Mouse (Mus musculus) brown adipose tissue, adult 24 weeks (tissue): ENCODE results near the gene Defb35. TPM values are rescaled to one million over a fixed set of nuclear protein-coding genes. Genes with fewer than 3 reads are reported as not detected.
"Not testable (repeated sequence)": the region's sequence is repeated elsewhere in the genome, so short reads cannot be mapped to it uniquely, and the experiment has no call there.

ENCODE experiments used
- H3K27ac ChIP-seq: fragments of 200-500 bp; replicated peaks from 2 replicates; pipeline ENCODE4 v1.5.1; 2012; ENCODE audit warnings: low read depth, mild to moderate bottlenecking, low read length
- H3K4me1 ChIP-seq: fragments of 200-500 bp; 2 replicates; pipeline ENCODE4 v1.6.1; 2012; ENCODE audit warnings: low read length, mixed read lengths; ENCODE audit not compliant: control insufficient read depth, insufficient read depth, insufficient read length
- H3K4me3 ChIP-seq: fragments of 200-500 bp; 2 replicates; pipeline ENCODE4 v1.5.1; 2012; ENCODE audit warnings: low read depth, mild to moderate bottlenecking, low read length, moderate library complexity; ENCODE audit not compliant: insufficient read depth
- polyA plus RNA-seq: library from polyadenylated mRNA; stranded (reverse); fragments of >200 nt; gene quantifications from 2 replicates; pipeline ENCODE4 v1.2.4, GENCODE M21; 2012; ENCODE audit not compliant: missing spikeins, insufficient read depth, insufficient read length

Defb35 gene
- not detected in 2 replicates for polyA plus RNA-seq

- not testable (repeated sequence) for H3K4me1 ChIP-seq, H3K27ac ChIP-seq, H3K4me3 ChIP-seq
Observed at GRCm38 (mm10) chr8:21938052-21938451, at the start of gene Defb35. TSS of gene Defb35 (plus strand) at chr8:21938352.

- not testable (repeated sequence) for H3K27ac ChIP-seq, H3K4me3 ChIP-seq, H3K4me1 ChIP-seq
Observed at GRCm38 (mm10) chr8:21906290-21906689, 31.9 kb upstream of the Defb35 start, which contains the start of gene Defb11. TSS of gene Defb11 (minus strand) at chr8:21906412.

GRCm38 (mm10) chr8:21911931-21912330, 26.2 kb upstream of the Defb35 start:
- Histone ChIP-seq H3K27ac (no peak overlapping the region), H3K4me1 (no peaks in the 10 kb centered on the region), H3K4me3 (no peak overlapping the region)

GRCm38 (mm10) chr8:21912554-21912953, 25.6 kb upstream of the Defb35 start:
- no peak overlapping the region for H3K4me3 ChIP-seq
- H3K27ac ChIP-seq, result no peak overlapping the region
- no peaks in the 10 kb centered on the region for H3K4me1 ChIP-seq

GRCm38 (mm10) chr8:21915625-21916024, 22.5 kb upstream of the Defb35 start:
- H3K27ac ChIP-seq, result no peak overlapping the region
- no peak overlapping the region for H3K4me3 ChIP-seq
- no peaks in the 10 kb centered on the region for H3K4me1 ChIP-seq

GRCm38 (mm10) chr8:21930754-21931153, 7.4 kb upstream of the Defb35 start:
- not testable (repeated sequence) for H3K4me3 ChIP-seq, H3K27ac ChIP-seq, H3K4me1 ChIP-seq

GRCm38 (mm10) chr8:21932610-21933009, 5.5 kb upstream of the Defb35 start, which contains the start of gene Defb15:
TSS of gene Defb15 (minus strand) at chr8:21932710.
- no peak within 1 kb of the TSS for H3K27ac ChIP-seq
- no peaks in the 10 kb centered on the region for H3K4me1 ChIP-seq

GRCm38 (mm10) chr8:21946462-21946861, 8.3 kb downstream of the Defb35 start, which contains the start of gene Defb13:
TSS of gene Defb13 (plus strand) at chr8:21946762.
- H3K27ac ChIP-seq, result no peak within 1 kb of the TSS
- no peaks in the 10 kb centered on the region for H3K4me1 ChIP-seq
- no peak within 1 kb of the TSS for H3K4me3 ChIP-seq

More at GRCm38 (mm10) chr8:21932610-21933009, 5.5 kb upstream of the Defb35 start, which contains the start of gene Defb15:
- no peak within 1 kb of the TSS for H3K4me3 ChIP-seq

GRCm38 (mm10) chr8:21947311-21948017, 9.3 kb downstream of the Defb35 start:
- Histone ChIP-seq H3K4me3 (no peak overlapping the region), H3K27ac (no peak overlapping the region), H3K4me1 (no peaks in the 10 kb centered on the region)

GRCm38 (mm10) chr8:21955321-21955720, 17.2 kb downstream of the Defb35 start:
- no peaks in the 10 kb centered on the region for H3K4me1 ChIP-seq
- no peak overlapping the region for H3K27ac ChIP-seq
- no peak overlapping the region for H3K4me3 ChIP-seq

- no peaks in the 10 kb centered on the region for H3K4me1 ChIP-seq
- H3K27ac ChIP-seq, result no peak overlapping the region
- H3K4me3 ChIP-seq, result no peak overlapping the region
Observed at GRCm38 (mm10) chr8:21956336-21956735, 18.2 kb downstream of the Defb35 start.

- H3K27ac ChIP-seq, result no peak within 1 kb of the TSS
- H3K4me3 ChIP-seq, result no peak within 1 kb of the TSS
- no peaks in the 10 kb centered on the region for H3K4me1 ChIP-seq
Observed at GRCm38 (mm10) chr8:21958414-21958813, 20.3 kb downstream of the Defb35 start, which contains the start of gene Fam90a1a. TSS of gene Fam90a1a (plus strand) at chr8:21958714.

- Histone ChIP-seq H3K4me1 (no peaks in the 10 kb centered on the region), H3K27ac (no peak overlapping the region), H3K4me3 (no peak overlapping the region)
Observed at GRCm38 (mm10) chr8:21966646-21967045, 28.5 kb downstream of the Defb35 start.

- H3K4me1 ChIP-seq, result no peaks in the 10 kb centered on the region
- H3K27ac ChIP-seq, result no peak within 1 kb of the TSS
- H3K4me3 ChIP-seq, result no peak within 1 kb of the TSS
Observed at GRCm38 (mm10) chr8:21969475-21969874, 31.3 kb downstream of the Defb35 start, which contains the start of gene Ccdc70. TSS of gene Ccdc70 (plus strand) at chr8:21969775.

- Histone ChIP-seq H3K4me1 (no peaks in the 10 kb centered on the region), H3K4me3 (no peak overlapping the region), H3K27ac (no peak overlapping the region)
Observed at GRCm38 (mm10) chr8:21978193-21978592, 40.0 kb downstream of the Defb35 start.
